Mouse (Mus musculus) heart, postnatal 10 days (tissue): ENCODE data around the gene 2200002D01Rik. TPM values are rescaled to one million over a fixed set of nuclear protein-coding genes. Genes with fewer than 3 reads are reported as not detected.
"Not testable (repeated sequence)": the region's sequence is repeated elsewhere in the genome, so short reads cannot be mapped to it uniquely, and the experiment has no call there.

Experiments used
- DNase-seq, 2 experiments: peaks; one replicate each; pipeline ENCODE4 v3.0.0; 2021
- intact Hi-C: fragments of 180-260 bp; cut with DNase I; formaldehyde crosslinking; loops from one replicate; pipeline ENCODE4 v1.15.1; 2025
- total RNA-seq, 2 experiments: library from RNA; stranded (reverse); gene quantifications; 2 replicates each; pipeline ENCODE4 v1.2.3; 2021

Gene 2200002D01Rik
- total RNA-seq, 2 experiments from 2014 or later, result 2.6 to 3.5 TPM

DNA sequence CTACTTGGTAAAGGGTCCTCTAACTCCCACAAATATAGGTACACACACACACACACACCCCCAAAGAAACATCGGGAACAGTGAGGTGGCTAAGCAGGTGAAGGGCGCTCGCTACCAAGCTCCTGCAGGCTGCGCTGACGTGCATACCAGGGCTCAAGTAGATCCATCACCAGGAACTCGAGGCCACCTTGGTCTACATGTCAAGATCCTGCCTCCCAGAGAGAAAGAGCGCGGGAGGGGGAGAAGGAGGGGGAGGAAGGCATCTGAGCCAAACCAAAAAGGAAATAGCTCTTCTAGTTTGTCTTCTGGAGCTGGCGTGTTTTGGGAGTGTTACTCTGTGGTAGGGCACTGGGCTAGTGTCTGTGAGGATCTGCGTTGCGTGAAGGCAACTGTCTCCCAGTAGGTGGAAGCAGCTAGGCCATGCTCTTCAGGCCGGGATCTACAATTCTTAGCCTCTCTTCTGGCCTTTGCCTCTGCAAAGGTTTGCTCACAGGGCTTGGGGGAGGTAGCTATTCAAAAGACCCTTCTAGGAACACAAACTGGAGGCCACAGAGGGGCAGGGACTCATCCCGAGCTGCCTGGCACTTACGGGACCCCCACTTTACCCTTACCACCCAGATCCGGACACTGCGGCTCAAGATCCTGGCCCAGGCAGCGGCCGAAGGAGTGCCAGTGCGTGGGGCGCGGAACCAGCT, 1.5 kb downstream of the 2200002D01Rik start:
- intact Hi-C loops, result loop anchor here (2.0 to 5.0 kb wide), 4 partner anchors 36 to 276 kb away; partner anchors contain the start of gene Spint2
- no peak for DNase-seq

DNA sequence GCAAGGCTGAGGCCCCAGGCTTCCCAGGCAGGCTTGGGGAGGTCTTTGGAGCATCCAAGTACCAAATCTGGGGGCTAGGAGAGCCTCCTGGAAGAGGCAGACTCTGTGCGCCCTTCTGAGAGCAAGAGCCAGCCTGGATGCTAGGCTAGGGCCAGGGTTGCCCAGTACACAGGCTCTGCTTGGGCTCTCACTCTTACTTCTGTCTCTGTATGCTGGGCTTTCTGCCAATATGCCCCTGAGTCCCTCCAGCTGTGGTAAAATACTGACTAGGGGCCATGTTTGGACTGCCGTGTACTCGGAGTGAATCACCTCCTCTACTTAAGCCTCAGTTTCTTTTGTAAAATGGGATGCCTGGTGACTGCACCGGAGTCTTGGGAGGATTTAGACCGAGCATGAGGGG, 2.3 kb downstream of the 2200002D01Rik start:
- intact Hi-C loops, result loop anchor here (2.0 to 5.0 kb wide), 4 partner anchors 36 to 276 kb away; partner anchors contain the start of gene Spint2
- DNase-seq, result no peak

DNA sequence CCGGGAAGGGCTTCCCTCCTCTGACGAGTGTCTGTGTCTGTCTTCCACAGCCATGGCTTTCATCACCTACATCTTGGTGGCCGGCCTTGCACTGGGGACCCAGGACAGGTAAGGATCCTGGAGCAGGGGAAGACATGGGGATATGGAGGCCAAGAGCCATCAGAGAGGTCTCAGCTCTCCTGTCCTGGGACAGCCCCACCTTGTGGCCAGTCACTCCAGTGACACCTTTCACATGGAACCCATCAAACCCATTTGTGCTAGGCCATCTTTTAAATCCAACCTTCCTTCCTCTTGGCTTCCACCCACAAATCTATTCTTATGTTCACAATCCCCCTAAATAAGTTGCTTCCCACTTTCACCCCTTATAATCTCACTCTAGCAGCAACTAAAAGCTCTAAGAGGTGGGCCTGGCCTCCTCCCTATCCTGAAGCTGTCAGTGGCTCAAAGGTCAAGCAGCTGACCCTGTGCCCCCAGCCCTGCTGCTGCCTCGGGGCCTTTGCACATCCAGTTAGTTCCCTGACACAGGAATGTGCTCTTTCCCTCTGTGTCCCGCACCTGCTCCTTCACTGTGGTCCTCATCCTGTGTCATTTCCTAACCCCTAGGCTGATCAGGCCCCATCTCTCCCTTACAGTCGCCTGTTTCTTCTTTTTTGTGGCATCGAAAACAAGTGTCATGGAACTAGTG, 3.4 kb downstream of the 2200002D01Rik start:
- peak in 1 of 2 experiments; percentile 50 for DNase-seq
- intact Hi-C loops, result loop anchor here (5.0 kb wide), 4 partner anchors 37 to 277 kb away; partner anchors contain the start of genes Ryr1 and Spint2

DNA sequence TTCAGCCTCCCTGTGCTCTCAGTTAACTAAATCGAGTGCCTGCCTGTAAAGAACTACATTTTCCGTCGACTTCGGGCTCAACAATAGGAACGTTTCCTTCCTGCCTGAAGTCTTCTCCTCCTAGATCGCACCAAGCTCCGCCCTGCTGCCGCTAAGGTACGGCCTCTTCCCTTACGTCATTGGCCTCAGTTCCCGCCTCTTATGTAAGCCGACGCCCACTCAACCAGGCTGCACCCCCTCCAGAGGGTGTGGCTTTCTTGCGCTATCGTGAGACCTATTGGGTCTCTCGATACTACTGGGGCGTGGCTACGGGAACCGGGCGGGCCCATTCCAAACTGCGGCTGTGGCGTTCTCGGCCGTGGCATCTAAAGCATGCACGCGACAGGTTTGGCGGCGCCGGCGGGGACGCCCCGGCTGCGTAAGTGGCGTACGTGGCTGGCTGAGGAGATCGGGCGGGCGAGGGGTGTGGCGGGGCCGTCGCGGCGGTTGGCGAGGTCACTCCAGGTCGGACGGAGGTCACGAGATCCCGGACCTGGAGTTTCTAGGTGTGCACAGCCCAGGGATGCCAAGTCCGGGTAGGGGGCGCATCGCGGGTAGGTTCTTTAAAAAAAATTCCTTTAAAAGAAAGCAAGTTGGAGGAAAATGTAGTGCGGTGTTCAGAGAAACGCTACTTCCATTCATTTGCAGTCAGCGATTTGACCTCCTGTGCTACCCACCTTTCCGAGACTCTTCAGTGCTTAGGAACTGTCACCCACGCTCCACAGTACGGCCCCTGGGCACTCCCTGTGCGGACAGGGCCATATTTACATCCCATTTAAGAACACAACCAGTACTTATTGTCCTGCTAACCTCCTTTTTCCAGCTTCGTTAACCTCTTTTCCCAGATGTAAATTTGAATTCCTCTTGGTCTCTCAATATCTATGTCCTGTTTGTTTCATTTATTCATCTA, 10.0 kb downstream of the 2200002D01Rik start, which contains the start of gene Yif1b:
TSS of gene Yif1b (plus strand) at position 311 of the 949 bp plus-strand sequence.
- peak; percentile 99 for DNase-seq
- intact Hi-C loops, result loop anchor here (2.0 kb wide), 1 partner anchor 57 kb away; the partner anchor contains the start of gene Psmd8

DNA sequence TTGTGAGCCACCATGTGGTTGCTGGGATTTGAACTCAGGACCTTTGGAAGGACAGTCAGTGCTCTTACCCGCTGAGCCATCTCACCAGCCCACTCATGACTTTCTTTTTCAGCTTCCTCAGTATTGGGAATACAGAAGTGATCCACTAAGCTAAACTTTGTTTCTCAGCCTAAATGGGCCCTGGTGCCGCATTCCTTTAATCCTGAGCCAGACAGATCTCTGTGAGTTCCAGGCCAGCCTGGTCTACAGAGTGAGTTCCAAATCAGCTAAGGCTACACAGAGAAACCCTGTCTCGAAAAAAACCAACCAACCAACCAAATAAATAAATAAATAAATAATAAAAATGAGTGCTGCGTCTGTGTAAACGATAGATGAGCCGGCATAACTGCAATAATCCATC, 10.7 kb downstream of the 2200002D01Rik start:
- DNase-seq, result not testable (repeated sequence)

DNA sequence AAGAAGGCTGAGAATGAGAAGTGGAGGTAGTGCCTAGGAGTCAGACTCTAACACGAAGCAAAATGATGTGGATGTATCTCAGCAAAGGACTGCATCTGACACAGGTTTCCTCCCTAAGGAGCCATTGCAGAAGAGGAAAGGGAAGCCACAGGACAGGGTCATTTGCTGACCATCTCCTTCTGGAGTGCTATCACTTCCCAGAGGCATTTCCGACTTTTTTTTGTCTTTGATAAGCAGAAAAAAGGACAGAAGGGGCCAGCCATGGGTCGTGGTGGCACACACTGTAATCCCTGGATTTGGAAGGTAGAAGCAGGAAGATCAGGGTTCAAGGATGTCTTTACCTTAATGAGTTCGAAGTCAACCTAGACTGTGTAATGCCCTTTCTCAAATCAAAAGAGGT, 11.7 kb downstream of the 2200002D01Rik start:
- no peak for DNase-seq
- intact Hi-C loops, result no loop called here

More for the DNA sequence above, 10.7 kb downstream of the 2200002D01Rik start:
- intact Hi-C loops, result not testable (repeated sequence)

DNA sequence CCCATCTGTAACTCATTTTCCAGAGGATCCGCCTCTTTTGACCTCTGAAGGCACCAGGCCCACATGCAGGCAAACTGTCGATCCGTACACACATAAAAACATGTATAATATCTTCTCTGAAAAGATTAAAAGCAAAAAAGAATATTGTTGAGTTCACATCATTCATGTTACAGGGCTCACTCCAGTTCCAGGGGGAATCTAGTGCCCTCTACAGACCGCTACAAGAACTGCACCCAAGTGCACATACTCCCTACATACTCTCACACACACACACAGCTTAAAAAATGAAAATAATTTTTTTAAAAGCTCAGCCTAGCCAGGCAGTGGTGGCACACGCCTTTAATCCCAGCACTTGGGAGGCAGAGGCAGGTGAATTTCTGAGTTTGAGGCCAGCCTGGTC, 13.6 kb downstream of the 2200002D01Rik start:
- no peak for DNase-seq
- intact Hi-C loops, result no loop called here

DNA sequence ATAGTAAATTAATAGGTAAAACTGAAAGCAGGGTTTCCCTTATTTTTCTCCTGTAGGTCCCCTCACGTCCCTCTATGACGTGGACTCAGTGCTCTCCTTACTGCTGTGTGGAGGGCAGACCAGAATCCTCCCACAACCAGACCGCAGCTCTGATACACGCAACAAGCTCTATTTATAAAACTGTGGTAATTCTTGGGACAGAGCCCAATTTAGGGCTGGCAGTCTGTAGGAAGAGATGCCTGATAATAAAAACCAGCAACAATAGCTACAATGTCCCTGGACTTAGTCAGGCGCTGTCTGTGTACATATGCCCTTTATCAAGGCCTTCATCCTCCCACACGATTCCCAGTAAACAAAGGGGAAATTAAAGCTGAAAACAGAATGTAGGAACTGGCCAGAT, 14.5 kb downstream of the 2200002D01Rik start:
- intact Hi-C loops, result no loop called here
- peak; percentile 71 to 77 for DNase-seq

DNA sequence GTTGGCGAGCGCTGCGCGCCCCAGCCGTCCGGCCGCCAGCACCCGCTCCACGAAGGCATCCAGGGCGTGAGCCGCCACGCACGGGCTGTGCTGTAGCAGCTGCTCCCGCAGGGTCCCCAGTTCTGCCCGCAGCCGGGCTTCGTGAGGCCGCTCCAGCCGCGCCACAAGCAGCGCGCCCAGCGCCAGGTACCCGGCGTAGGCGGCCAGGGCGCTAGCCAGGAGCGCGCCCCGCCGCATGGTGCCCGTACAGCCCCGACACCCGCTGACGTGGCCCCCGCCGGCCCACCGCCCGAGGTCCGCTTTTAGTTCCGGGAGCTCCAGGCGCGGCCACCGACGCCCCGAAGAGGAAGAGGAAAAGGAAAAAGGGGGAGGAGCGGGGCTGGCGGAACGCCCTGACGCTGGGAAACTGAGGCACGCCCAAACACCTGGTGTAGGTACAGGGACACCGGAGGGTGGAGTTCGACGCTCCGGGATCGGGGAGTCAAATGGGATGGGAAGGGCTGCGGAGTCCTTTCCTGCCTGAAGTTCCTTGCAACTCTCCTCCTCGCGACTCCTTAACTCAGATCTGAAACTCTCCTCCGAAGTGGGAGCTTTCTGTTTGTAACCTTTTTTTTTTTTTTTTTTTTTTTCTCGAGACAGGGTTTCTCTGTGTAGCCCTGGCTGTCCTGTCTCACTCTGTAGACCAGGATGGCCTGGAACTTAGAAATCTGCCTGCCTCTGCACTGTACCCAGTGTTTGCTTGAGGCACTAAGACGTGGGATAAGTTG, 15.8 kb downstream of the 2200002D01Rik start, which contains the start of gene Kcnk6:
TSS of gene Kcnk6 (minus strand) at position 269 of the 767 bp plus-strand sequence.
- intact Hi-C loops, result no loop called here
- peak; percentile 69 for DNase-seq

DNA sequence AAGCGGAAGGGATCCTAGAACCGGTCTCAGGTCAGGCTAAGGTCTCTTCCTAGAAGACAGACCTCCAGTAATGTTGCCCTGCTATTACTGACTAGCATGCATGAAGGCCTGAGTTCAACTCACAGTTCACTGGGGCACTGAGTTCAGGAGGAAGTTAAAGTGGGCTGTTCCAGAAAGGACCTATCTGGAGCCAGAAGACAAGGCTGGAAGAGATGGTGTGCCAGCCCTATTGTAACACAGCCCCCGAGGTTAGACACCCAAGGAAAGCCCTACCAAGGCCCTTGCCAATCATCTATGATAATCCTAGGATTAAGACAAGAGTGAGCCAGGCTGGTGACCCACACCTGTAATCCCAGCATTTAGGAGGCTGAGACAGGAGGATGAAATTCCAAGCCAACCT, 16.7 kb downstream of the 2200002D01Rik start:
- peak in 1 of 2 experiments; percentile 24 for DNase-seq
- intact Hi-C loops, result no loop called here

DNA sequence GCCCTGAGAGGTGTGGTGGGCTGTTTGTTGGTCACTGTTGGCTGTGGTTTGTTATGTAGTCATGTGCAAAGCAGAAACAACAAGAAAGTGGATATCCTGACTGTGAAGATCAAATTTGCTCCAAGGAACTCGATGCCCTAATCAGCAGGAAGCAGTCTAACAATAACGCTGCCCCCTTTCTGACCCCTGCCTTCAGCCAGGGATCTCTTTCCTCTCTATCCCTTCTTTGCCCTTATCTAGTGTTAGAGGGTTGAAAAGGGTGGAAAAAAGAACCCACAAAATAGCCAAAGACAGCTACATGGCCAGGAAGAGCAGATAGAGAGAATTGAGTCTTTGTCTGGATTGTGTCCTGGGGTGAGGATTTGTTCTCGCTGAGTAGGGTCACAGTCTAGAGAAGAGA, 17.7 kb downstream of the 2200002D01Rik start:
- intact Hi-C loops, result no loop called here

DNA sequence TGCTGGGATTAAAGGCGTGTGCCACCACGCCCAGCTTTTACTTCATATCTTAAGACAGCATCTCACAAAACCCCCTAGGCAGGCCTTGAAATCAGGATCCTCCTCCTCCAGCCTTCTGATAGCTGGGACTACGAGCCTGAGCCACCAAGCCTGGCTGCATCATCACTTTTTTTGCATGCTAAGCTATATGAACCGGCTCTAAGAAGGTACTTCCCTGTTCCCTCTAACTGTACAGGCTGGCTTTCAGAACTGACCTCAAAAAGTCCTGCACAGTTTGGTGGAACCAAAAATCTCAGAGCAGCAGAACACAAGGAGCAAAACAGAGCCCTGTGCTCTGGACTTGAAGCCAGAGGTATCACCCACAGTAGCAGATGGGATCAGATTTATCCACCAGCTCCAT, 20.1 kb downstream of the 2200002D01Rik start:
- intact Hi-C loops, result no loop called here
- no peak for DNase-seq

More for the DNA sequence above, 17.7 kb downstream of the 2200002D01Rik start:
- no peak for DNase-seq

DNA sequence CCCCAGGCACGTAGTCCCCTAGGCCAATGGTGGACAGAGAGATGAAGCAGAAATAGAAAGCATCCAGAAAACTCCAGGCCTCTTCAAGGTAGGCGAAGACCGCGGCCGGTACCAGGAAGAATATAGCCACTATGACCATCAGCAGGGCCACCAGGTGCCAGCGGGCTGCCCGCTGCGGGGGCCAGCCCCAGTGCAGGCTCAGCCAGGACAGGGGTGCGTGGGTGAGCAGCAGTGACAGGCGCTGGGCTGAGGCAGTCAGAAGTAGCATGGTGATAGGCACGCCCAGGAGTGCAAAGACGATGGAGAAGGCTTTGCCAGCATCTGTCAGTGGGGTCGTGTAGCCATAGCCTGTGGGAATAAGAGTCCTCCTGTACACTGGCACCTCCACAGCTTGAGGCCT, 22.7 kb downstream of the 2200002D01Rik start:
- intact Hi-C loops, result no loop called here
- DNase-seq, result no peak

DNA sequence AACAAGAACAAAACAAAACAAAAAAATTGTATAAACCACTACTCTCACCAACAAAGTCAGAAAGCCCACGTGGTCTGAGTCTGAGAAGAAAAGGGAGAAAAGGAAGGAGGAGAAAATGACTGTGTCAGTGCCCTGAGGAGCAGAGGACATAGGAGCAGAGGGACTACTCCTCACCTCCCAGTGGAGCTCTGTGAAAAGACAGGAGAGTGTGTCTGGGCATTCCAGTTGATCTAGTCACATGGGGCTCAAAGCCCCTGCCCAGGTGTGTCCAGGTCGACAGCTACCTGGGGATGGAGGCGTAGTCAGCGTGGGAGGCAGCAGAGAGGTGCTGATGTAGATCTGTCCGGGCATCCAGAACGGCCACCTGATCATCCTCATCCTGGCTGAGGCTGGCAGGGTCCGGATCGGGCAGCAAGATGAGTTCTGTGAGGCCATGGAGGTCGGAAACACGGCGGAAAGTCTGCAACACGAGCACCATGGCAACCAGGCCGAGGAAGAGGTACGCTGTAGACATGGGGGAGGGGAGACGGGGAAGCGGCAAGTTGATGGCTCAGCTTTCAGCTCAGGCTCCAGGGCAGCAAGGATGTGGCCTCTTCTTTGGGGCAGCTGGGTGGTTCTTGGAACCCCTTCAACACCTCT, 23.4 kb downstream of the 2200002D01Rik start:
- intact Hi-C loops, result no loop called here
- DNase-seq, result no peak

DNA sequence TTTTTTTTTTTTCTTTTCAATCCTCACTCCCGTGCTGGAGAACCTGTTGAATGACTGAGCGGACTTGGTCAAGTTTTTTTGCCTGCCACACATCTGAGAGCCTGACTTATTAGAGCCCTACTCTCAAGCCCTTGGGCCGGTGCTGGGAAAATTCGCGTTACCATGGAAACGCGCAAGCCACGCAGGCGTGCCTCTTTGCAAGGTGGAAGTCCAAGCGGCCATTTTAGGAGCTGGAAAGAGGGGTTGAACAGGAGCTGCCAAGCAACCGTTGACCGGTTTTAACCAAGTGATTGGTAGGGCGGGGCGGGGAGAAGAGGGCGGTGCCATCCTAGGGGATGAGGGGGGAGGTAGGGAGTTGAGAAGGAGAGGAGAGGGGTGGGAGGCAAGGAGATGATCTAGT, 33.4 kb downstream of the 2200002D01Rik start:
- DNase-seq, result no peak
- intact Hi-C loops, result no loop called here

DNA sequence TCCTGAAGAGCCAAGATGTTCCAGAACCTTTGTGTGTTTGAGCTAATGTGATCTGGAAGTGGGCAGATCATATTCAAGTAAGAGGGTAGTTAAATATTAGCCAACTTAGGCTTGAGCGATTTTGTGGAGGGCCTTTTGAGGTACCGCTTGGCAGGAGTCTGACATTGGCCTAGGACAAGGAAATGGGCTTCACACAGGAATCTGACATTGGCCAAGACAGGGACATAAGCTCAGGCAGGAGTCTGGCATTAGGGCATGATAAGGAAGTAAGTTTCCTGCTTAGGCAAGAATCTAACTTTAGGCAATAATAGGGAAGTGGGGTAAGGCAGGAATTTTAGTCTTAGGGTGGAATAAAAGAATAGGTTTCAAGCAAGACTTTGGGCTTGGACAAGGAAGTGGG, 34.0 kb downstream of the 2200002D01Rik start:
- intact Hi-C loops, result no loop called here

DNA sequence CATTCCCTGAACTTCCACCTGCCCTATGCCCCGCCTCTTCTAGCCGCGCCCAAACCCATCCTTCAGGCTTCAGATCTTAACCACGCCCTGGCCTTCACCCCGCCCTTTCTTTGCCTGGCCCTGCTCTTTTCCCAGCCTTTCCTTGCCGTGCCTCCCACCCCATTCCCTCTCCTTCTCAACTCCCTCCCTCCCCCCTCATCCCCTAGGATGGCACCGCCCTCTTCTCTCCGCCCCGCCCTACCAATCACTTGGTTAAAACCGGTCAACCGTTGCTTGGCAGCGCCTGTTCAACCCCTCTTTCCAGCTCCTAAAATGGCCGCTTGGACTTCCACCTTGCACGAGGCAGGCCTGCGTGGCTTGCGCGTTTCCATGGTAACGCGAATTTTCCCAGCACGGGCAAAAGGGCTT, 34.6 kb downstream of the 2200002D01Rik start, which contains the start of gene Catsperg1:
TSS of gene Catsperg1 (minus strand) at position 361 of the 408 bp plus-strand sequence.
- no peak for DNase-seq
- intact Hi-C loops, result no loop called here

More for the DNA sequence above, 34.0 kb downstream of the 2200002D01Rik start:
- no peak for DNase-seq

DNA sequence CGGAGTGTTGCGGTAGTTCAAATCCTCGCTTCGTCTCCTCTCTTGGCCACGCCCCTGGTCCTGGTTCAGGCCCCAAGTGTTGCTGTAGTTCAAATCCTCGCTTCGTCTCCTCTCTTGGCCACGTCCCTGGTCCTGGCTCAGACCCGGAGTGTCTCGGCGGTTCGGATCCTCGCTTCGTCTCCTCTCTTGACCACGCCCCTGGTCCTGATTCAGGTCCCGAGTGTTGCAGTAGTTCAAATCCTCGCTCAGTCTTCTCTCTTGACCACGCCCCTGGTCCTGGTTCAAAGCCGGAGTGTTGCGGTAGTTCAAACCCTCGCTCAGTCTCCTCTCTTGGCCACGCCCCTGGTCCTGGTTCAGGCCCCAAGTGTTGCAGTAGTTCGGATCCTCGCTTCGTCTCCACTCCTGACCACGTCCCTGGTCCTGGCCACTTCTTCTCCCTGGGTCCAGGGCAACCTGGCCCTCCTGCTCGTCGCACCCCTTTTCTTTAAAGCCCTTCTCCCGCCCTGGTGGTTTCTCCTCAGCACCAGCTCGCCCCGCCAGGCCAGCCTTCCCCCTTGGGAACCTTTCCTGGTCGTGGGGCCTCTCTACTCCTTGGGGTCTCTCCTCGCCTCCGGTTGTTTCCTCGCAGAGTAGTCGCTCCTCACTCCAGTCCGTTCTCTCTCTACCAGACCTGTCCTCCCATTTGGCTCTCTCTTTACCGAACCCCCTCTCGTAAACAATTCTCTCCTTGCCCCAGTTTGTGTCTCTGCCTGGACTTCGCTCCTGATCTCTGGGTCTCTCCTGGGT, 35.3 kb downstream of the 2200002D01Rik start:
- intact Hi-C loops, DNase-seq: not testable (repeated sequence)
